Mouse (Mus musculus): ENCODE measurements around the gene Sppl2a. TPM values are rescaled to one million over a fixed set of nuclear protein-coding genes. Genes with fewer than 3 reads are reported as not detected.
"Not testable (repeated sequence)": the region's sequence is repeated elsewhere in the genome, so short reads cannot be mapped to it uniquely, and the experiment has no call there.

Gene Sppl2a
- 19.2 and 24.9 TPM in 2 replicates for polyA plus RNA-seq (2012; rRNA removed)

DNA sequence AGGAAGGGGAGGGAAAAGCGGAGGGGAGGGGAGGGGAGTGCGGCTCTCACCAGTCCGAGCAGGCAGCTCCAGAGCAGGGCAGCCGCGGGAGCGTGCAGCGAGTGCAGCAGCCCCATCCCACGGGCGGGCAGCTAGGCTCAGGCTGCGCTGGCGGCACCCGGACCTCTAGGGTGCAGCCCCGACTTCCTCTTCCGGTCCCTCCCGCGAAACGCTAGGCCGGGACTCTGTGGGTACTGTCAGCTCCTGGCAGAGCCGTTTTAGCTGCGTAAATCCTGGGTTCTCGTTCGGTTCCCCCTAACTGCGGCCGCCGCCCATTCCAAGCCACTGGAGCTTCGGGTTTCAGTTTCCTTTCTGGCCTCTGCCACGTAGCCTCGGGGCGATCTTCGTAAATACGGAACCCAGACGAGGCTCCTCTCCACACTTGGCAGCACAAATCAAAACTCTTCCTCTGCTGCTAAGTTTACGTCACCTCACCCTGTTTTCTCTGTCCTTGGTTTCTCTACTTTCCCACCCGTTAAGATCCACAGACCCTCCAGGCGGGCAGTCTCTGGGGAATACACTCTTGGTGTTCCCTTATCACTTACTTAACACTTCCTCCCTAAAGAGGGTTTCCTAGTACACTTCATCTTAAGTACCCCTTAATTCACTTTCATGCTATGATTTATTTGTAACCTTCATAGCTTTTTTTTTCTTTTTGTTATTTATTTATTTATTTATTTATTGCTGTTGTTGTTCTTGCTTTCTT lies at the start of gene Sppl2a:
Gene Sppl2a, minus strand, starts transcription at position 339 of the 745 bp plus-strand sequence.
- no peaks in the 10 kb centered on the region for H3K27me3 ChIP-seq (replicated peaks; ENCODE audit: control insufficient read depth, insufficient read depth, low read length)
- H3K27ac ChIP-seq (ENCODE audit: insufficient read depth, low read depth, low read length) = peak within 1 kb of the TSS; percentile 99
- H3K36me3 ChIP-seq (ENCODE audit: control insufficient read depth, insufficient read depth, low read length) = no peaks in the 10 kb centered on the region
- peak; percentile 95 for DNase-seq
- H3K4me1 ChIP-seq (ENCODE audit: control insufficient read depth, insufficient read depth, low read length) = peaks cover 7% of the 10 kb centered on the region; the same call in 1 of the 2 replicates
- peak within 1 kb of the TSS; percentile 96 for H3K4me3 ChIP-seq (ENCODE audit: insufficient read depth, low read depth, low read length)
- TF ChIP-seq POLR2A (IDR thresholded peaks at IDR 0.05; ENCODE audit: low read depth, low read length) (peak; percentile 91), CTCF (conservative IDR thresholded peaks at IDR 0.05; ENCODE audit: insufficient read depth, insufficient read length, low read depth, low read length) (no peak)
- WGBS = under 1% methylated on average over 35 of the region's 35 CpGs

DNA sequence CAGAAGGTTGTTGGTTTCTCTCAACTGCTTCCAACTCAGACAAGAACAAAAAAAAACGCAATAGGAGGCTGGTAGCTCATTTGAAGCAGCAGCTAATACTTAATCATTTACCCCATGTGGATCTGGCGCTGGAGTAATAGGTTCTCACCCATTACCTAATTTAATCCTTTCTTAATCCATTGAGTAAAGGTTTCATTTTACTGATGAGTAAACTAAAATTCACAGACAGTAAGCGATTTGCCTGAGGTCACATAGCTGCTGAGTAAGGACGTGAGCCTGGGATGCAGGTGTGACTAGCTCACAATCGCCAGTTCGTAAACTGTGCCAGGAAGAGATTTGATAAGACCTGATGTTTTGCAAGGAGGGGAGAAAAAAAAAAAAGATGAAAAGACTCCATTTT lies 44.4 kb upstream of the Sppl2a start:
- DNase-seq = peak; percentile 74
- TF ChIP-seq POLR2A (IDR thresholded peaks at IDR 0.05; ENCODE audit: low read depth, low read length) = no peak
- no peak for TF ChIP-seq CTCF (conservative IDR thresholded peaks at IDR 0.05; ENCODE audit: insufficient read depth, insufficient read length, low read depth, low read length)
- H3K27me3 ChIP-seq (replicated peaks; ENCODE audit: control insufficient read depth, insufficient read depth, low read length) = no peaks in the 10 kb centered on the region
- peaks cover 3% of the 10 kb centered on the region; the same call in 1 of the 2 replicates for H3K4me1 ChIP-seq (ENCODE audit: control insufficient read depth, insufficient read depth, low read length)
- 50% methylated on average over 6 of the region's 6 CpGs for WGBS
- H3K4me3 ChIP-seq (ENCODE audit: insufficient read depth, low read depth, low read length) = no peak overlapping the region
- no peaks in the 10 kb centered on the region for H3K36me3 ChIP-seq (ENCODE audit: control insufficient read depth, insufficient read depth, low read length)
- peak overlapping the region; percentile 87; the same call in 1 of the 2 replicates for H3K27ac ChIP-seq (ENCODE audit: insufficient read depth, low read depth, low read length)

- peaks cover 8% of the 10 kb centered on the region; the same call in 1 of the 2 replicates for H3K4me1 ChIP-seq (ENCODE audit: control insufficient read depth, insufficient read depth, low read length)
- no peak overlapping the region for H3K4me3 ChIP-seq (ENCODE audit: insufficient read depth, low read depth, low read length)
- peak overlapping the region; percentile 24 for H3K27ac ChIP-seq (ENCODE audit: insufficient read depth, low read depth, low read length)
- 31% methylated on average over 2 of the region's 2 CpGs for WGBS
- H3K36me3 ChIP-seq (ENCODE audit: control insufficient read depth, insufficient read depth, low read length) = no peaks in the 10 kb centered on the region
- no peak for TF ChIP-seq POLR2A (IDR thresholded peaks at IDR 0.05; ENCODE audit: low read depth, low read length)
- TF ChIP-seq CTCF (conservative IDR thresholded peaks at IDR 0.05; ENCODE audit: insufficient read depth, insufficient read length, low read depth, low read length) = no peak
- peak; percentile 88 for DNase-seq
- no peaks in the 10 kb centered on the region for H3K27me3 ChIP-seq (replicated peaks; ENCODE audit: control insufficient read depth, insufficient read depth, low read length)
Observed at GRCm38 (mm10) chr2:126961696-126962095, 28.7 kb upstream of the Sppl2a start.

DNA sequence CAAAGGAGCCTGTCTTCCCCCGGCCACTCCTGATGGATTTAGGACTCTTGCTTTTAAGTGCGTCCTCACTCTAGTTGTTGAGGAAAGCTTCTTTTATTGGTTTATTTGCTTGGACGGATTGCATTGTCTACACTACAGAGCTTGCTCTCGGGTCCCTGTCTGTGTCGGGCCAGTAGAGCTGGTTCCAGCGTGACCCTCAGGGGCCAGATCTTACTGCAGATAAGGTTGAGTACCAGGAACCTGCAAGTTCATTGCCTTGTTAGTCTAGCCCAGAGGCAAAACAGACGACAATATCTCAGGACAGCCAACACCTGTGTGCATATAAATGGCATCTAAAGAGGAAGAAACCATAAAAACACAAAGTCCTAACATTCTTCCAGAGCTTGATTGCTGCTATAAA lies 22.6 kb upstream of the Sppl2a start:
- DNase-seq = peak; percentile 67

GRCm38 (mm10) chr2:126951085-126951484 lies 18.1 kb upstream of the Sppl2a start:
- peaks cover 13% of the 10 kb centered on the region for H3K4me1 ChIP-seq (ENCODE audit: control insufficient read depth, insufficient read depth, low read length)
- 25% methylated on average over 7 of the region's 7 CpGs for WGBS
- H3K27me3 ChIP-seq (replicated peaks; ENCODE audit: control insufficient read depth, insufficient read depth, low read length) = no peaks in the 10 kb centered on the region
- H3K36me3 ChIP-seq (ENCODE audit: control insufficient read depth, insufficient read depth, low read length) = no peaks in the 10 kb centered on the region
- peak overlapping the region; percentile 83 for H3K27ac ChIP-seq (ENCODE audit: insufficient read depth, low read depth, low read length)
- no peak for TF ChIP-seq POLR2A (IDR thresholded peaks at IDR 0.05; ENCODE audit: low read depth, low read length)
- TF ChIP-seq CTCF (conservative IDR thresholded peaks at IDR 0.05; ENCODE audit: insufficient read depth, insufficient read length, low read depth, low read length) = no peak
- H3K4me3 ChIP-seq (ENCODE audit: insufficient read depth, low read depth, low read length) = no peak overlapping the region
- peak; percentile 94 for DNase-seq

More for the DNA sequence above, 22.6 kb upstream of the Sppl2a start:
- Histone ChIP-seq H3K27ac (ENCODE audit: insufficient read depth, low read depth, low read length) (no peak overlapping the region), H3K27me3 (replicated peaks; ENCODE audit: control insufficient read depth, insufficient read depth, low read length) (no peaks in the 10 kb centered on the region), H3K4me3 (ENCODE audit: insufficient read depth, low read depth, low read length) (no peak overlapping the region), H3K4me1 (ENCODE audit: control insufficient read depth, insufficient read depth, low read length) (peaks cover 2% of the 10 kb centered on the region; the same call in 1 of the 2 replicates), H3K36me3 (ENCODE audit: control insufficient read depth, insufficient read depth, low read length) (no peaks in the 10 kb centered on the region)
- TF ChIP-seq POLR2A (IDR thresholded peaks at IDR 0.05; ENCODE audit: low read depth, low read length) = no peak
- no peak for TF ChIP-seq CTCF (conservative IDR thresholded peaks at IDR 0.05; ENCODE audit: insufficient read depth, insufficient read length, low read depth, low read length)
- WGBS = 49% methylated on average over 7 of the region's 7 CpGs

GRCm38 (mm10) chr2:126950453-126950852 lies 17.4 kb upstream of the Sppl2a start:
- Histone ChIP-seq H3K27ac (ENCODE audit: insufficient read depth, low read depth, low read length) (peak overlapping the region; percentile 83), H3K4me1 (ENCODE audit: control insufficient read depth, insufficient read depth, low read length) (peaks cover 13% of the 10 kb centered on the region), H3K4me3 (ENCODE audit: insufficient read depth, low read depth, low read length) (no peak overlapping the region), H3K36me3 (ENCODE audit: control insufficient read depth, insufficient read depth, low read length) (no peaks in the 10 kb centered on the region), H3K27me3 (replicated peaks; ENCODE audit: control insufficient read depth, insufficient read depth, low read length) (no peaks in the 10 kb centered on the region)
- DNase-seq = no peak
- WGBS = 62% methylated on average over 5 of the region's 5 CpGs
- TF ChIP-seq CTCF (conservative IDR thresholded peaks at IDR 0.05; ENCODE audit: insufficient read depth, insufficient read length, low read depth, low read length) = no peak
- no peak for TF ChIP-seq POLR2A (IDR thresholded peaks at IDR 0.05; ENCODE audit: low read depth, low read length)

- H3K27me3 ChIP-seq (replicated peaks; ENCODE audit: control insufficient read depth, insufficient read depth, low read length) = no peaks in the 10 kb centered on the region
- no peak overlapping the region for H3K4me3 ChIP-seq (ENCODE audit: insufficient read depth, low read depth, low read length)
- 19% methylated on average over 3 of the region's 3 CpGs for WGBS
- TF ChIP-seq CTCF (conservative IDR thresholded peaks at IDR 0.05; ENCODE audit: insufficient read depth, insufficient read length, low read depth, low read length) (no peak), POLR2A (IDR thresholded peaks at IDR 0.05; ENCODE audit: low read depth, low read length) (no peak)
- no peaks in the 10 kb centered on the region for H3K36me3 ChIP-seq (ENCODE audit: control insufficient read depth, insufficient read depth, low read length)
- peak; percentile 66 for DNase-seq
- no peak overlapping the region for H3K27ac ChIP-seq (ENCODE audit: insufficient read depth, low read depth, low read length)
- peaks cover 13% of the 10 kb centered on the region for H3K4me1 ChIP-seq (ENCODE audit: control insufficient read depth, insufficient read depth, low read length)
Observed at GRCm38 (mm10) chr2:126949856-126950255, 16.8 kb upstream of the Sppl2a start.

DNA sequence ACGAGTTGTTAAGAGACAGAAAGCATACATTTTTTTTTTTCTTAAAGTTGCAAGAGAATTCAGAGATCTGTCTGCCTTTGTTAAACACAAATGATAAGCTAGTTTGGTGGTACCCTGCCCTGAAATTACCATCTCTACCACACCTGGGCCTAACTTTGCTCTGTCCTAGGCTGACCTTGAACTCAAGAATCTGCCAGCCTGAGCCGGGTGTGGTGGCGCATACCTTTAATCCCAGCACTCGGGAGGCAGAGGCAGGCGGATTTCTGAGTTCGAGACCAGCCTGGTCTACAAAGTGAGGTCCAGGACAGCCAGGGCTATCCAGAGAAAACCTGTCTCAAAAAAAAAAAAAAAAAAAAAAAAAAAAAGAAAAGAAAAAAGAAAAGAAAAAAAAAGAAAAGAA lies 16.3 kb upstream of the Sppl2a start:
- peaks cover 13% of the 10 kb centered on the region for H3K4me1 ChIP-seq (ENCODE audit: control insufficient read depth, insufficient read depth, low read length)

More for the DNA sequence above, 16.3 kb upstream of the Sppl2a start:
- H3K27me3 ChIP-seq (replicated peaks; ENCODE audit: control insufficient read depth, insufficient read depth, low read length); DNase-seq; H3K27ac ChIP-seq (ENCODE audit: insufficient read depth, low read depth, low read length); H3K4me3 ChIP-seq (ENCODE audit: insufficient read depth, low read depth, low read length); H3K36me3 ChIP-seq (ENCODE audit: control insufficient read depth, insufficient read depth, low read length): not testable (repeated sequence)
- WGBS = 77% methylated on average over 6 of the region's 6 CpGs
